ENCODE assay signal across 21 mouse cellular contexts in the genomic region with DNA sequence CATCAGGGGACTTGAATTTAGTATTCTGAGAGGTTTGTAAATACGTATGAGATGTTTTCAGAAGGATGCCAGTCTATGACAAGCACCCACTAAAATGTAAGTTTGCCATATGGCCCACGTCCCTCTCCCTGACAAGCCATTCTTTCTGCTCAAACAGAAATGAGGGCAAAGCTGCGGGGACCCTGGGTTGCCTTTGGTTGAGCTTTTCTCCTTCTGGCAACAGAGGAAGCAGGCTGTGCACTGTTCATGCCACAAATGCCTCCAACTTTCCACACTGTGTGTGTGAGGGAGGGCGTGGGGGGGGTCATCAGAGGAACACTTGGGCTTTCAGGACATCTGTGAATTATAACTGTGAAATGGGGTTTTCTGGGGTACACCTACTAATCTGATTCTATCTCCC.
"Had no signal": no experiment of that assay in that cellular context is flagged by ENCODE, and none has a peak within 500 bp of the region (broad histone marks: within the 10 kb centered on the region; RNA-seq: fewer than 3 reads in every experiment).

No protein-coding gene starts in this region.

- H3K9ac ChIP-seq: limb, embryonic 13.5 days; liver, embryonic 12.5 days; liver, embryonic 15.5 days; lung, embryonic 15.5 days; midbrain, embryonic 13.5 days; neural tube, embryonic 13.5 days had no signal

- H3K9me3 ChIP-seq: limb, embryonic 10.5 days; limb, embryonic 13.5 days; liver, embryonic 12.5 days; liver, embryonic 15.5 days; lung, embryonic 15.5 days; megakaryocyte, embryonic 14.5 days; midbrain, embryonic 10.5 days; midbrain, embryonic 13.5 days; neural tube, embryonic 13.5 days had no signal

- H3K36me3 ChIP-seq: limb, embryonic 10.5 days; limb, embryonic 13.5 days; liver, embryonic 12.5 days; liver, embryonic 15.5 days; lung, embryonic 15.5 days; midbrain, embryonic 10.5 days; midbrain, embryonic 13.5 days; neural tube, embryonic 13.5 days had no signal

- DNase-seq: kidney, postnatal 25 days; layer of hippocampus, adult 9-11 months; liver; lung, adult 18-20 months; lung, postnatal 10 days; lung, postnatal 36 days; thymus, adult 18-20 months; thymus, postnatal 36 days had no signal

- ATAC-seq: liver, embryonic 12.5 days; midbrain, embryonic 13.5 days; midbrain, embryonic 16.5 days had no signal

- H3K4me2 ChIP-seq: limb, embryonic 13.5 days; liver, embryonic 12.5 days; liver, embryonic 15.5 days; lung, embryonic 15.5 days; midbrain, embryonic 13.5 days; neural tube, embryonic 13.5 days had no signal

- H3K27ac ChIP-seq: kidney, postnatal 0 days; layer of hippocampus, adult 2 months; limb, embryonic 10.5 days; limb, embryonic 13.5 days; liver, embryonic 12.5 days; liver, embryonic 15.5 days; lung, embryonic 15.5 days; midbrain, embryonic 10.5 days; midbrain, embryonic 13.5 days; neural tube, embryonic 13.5 days had no signal

- H3K27me3 ChIP-seq: limb, embryonic 13.5 days; liver, embryonic 12.5 days; liver, embryonic 15.5 days; lung, embryonic 15.5 days; megakaryocyte, embryonic 14.5 days; midbrain, embryonic 13.5 days; neural tube, embryonic 13.5 days had no signal

- H3K4me1 ChIP-seq: limb, embryonic 10.5 days; limb, embryonic 13.5 days; liver, embryonic 12.5 days; liver, embryonic 15.5 days; lung, embryonic 15.5 days; megakaryocyte, embryonic 14.5 days had no signal

- H3K4me3 ChIP-seq: layer of hippocampus, adult 2 months; limb, embryonic 10.5 days; limb, embryonic 13.5 days; liver, embryonic 12.5 days; liver, embryonic 15.5 days; lung, embryonic 15.5 days; megakaryocyte, embryonic 14.5 days; midbrain, embryonic 10.5 days; midbrain, embryonic 13.5 days; myocyte; neural tube, embryonic 13.5 days had no signal
